Mouse (Mus musculus) kidney, postnatal 10 days (tissue): Measurements from ENCODE around the gene Ndufa12.

Source experiments
- DNase-seq: peaks from one replicate; pipeline ENCODE4 v3.0.0; 2021; ENCODE audit warnings: mixed read lengths

Gene Ndufa12

GRCm38 (mm10) chr10:94230172-94230981 lies 31.9 kb downstream of the Ndufa12 start:
- no peak for DNase-seq

DNA sequence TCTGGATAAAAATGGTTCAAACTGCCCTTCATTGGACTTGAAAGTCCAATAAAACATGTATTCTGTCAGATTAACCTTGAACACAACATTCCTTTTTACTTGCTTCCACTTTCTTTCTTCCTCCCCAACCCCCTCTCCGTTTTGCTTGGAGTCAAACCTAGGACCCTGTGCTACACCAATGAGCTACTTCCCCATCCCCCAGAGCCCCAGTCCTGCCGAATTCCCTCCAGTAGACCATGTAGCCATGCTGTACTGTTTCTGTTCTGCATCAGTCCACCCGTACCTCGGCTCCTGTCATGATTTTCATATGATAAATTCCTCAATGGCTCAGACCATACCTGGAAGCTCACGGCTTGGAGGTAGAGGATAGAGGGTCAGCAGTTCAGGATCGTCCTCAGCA lies 32.5 kb downstream of the Ndufa12 start:
- DNase-seq: no peak

GRCm38 (mm10) chr10:94235200-94235599 lies 36.7 kb downstream of the Ndufa12 start:
- DNase-seq: no peak

- DNase-seq: no peak
Measured at GRCm38 (mm10) chr10:94241346-94241745, 42.8 kb downstream of the Ndufa12 start.

- no peak for DNase-seq
Measured at GRCm38 (mm10) chr10:94247748-94248349, 49.3 kb downstream of the Ndufa12 start.

DNA sequence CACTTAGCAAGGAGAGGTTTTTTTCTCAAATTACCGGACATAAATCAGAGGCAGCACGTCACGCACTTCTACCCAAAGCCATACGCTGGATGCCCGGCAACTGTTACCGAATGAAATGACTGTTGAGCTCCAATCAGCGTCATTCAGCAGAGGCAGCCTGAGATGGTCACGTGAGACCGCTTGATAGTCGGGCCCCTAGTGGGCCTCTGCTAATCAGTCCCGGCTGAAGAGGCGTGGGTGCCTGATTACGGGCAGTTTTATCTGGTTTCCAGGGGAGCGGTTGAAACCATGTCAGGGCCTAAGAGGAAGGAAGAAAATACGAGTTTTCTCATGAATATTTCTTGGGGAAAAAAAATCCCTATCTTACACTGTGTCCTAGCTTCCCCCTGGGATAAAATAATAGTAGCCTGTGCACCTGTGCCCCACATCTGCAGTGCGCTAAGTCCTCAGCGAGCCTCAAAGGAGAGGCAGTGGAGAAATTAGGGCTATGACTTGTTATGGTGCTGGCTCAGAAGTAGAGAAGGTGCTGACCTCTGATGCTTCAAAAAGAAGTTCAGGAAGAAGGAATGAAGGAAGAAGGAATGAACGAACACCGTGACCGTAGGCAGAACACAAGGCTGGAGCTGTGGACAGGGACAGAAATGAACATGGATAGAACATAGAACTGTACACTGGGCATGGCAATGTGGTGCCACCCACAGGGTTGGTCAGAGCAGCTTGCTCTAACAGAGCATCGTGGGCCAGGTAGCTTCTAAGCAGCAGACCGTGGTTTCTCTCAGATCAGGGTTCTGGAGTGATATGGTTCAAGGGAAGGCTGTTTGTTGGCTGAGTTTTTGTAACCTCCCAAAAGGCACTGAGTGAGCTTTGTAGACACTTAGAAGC lies 51.3 kb downstream of the Ndufa12 start:
- DNase-seq: no peak

DNA sequence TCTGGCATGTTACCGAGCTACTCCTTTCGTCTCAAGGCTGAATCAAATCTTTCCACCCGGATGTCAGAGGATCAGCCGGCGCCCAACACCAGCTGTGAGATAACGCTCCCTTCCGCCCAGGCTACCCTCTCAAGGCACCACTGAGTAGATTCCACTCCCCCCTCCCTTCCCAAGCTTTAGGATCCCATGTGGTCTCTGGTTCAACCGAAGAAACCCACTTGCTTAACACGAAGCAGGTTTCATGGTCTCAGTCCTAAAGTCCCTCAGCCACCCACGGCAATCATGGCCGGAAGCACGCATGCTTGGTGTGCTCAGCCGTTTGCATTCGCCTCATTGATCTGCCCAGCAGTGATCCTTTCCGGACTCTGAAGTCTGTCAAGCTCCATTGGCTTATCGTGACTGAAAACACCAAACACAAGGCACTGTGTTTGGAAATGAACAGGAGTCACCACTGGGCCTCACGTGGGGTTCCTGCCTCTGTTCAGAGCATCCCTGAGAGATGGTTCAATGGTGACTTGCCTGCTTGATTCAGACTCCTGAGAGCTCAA lies 54.8 kb downstream of the Ndufa12 start:
- no peak for DNase-seq

GRCm38 (mm10) chr10:94254766-94255165 lies 56.2 kb downstream of the Ndufa12 start:
- no peak for DNase-seq

- no peak for DNase-seq
Measured at GRCm38 (mm10) chr10:94255744-94256143, 57.2 kb downstream of the Ndufa12 start.

DNA sequence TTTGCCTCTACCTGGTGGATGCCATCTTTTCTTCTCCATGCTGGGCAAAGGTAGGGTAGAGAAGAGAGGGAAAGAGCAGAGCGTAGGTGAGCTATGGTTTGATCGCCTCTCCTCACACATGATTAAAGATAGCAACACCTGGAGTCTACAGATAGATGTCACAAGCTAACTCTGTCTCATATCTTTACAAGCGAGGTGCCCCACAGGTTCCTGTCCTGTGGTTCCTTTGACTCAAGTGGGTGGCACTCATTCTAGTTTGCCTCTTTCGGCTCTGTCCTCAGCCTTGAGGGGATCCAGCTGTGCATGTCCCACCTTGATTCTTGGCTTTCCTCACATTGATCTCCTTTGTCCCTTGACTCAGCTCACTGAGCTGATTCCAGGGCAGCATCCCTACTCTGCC lies 58.0 kb downstream of the Ndufa12 start:
- no peak for DNase-seq

- DNase-seq: no peak
Measured at GRCm38 (mm10) chr10:94260544-94260943, 62.0 kb downstream of the Ndufa12 start.

DNA sequence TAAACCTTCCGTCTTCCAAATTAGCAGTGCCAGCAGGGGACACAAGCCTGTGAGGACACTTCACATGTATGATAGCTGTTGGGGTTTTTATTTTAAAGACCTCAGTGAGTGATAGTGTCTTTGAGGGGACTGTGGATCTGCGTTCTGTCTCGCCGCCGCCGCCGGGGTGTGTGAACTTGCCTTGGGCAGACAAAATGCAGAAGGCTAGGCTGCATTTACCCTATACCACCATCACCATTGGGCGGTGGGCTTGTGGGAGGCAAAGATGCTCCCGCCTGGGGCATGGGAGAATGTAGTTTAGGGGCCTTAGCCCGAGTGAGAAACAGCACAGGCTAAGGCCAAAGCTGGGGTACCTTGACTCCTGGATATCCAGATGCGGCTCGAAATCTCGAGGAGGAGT lies 64.1 kb downstream of the Ndufa12 start:
- no peak for DNase-seq

GRCm38 (mm10) chr10:94263211-94263610 lies 64.7 kb downstream of the Ndufa12 start:
- DNase-seq: no peak

GRCm38 (mm10) chr10:94265656-94266542 lies 67.4 kb downstream of the Ndufa12 start:
- DNase-seq: no peak
